Mouse (Mus musculus): ENCODE measurements around the gene Hist1h2ad. TPM values are rescaled to one million over a fixed set of nuclear protein-coding genes. Genes with fewer than 3 reads are reported as not detected.
A peak's percentile ranks its signal among the peaks of the same experiment; 100 is the strongest.
"Not testable (repeated sequence)": the region's sequence is repeated elsewhere in the genome, so short reads cannot be mapped to it uniquely, and the experiment has no call there.

Hist1h2ad gene
- polyA plus RNA-seq, 1 experiment from 2014 or later: 0.90 TPM

- H3K4me3 ChIP-seq (ENCODE audit: low read depth, low read length): peak overlapping the region; percentile 42
- no peak for ATAC-seq (ENCODE audit: insufficient read depth, low FRiP score, low TSS enrichment)
- H3K4me1 ChIP-seq (ENCODE audit: control insufficient read depth, insufficient read depth, low read length): peaks cover 16% of the 10 kb centered on the region
- peak overlapping the region; percentile 92 for H3K27ac ChIP-seq (ENCODE audit: low read depth, low read length)
- peak overlapping the region; percentile 73 for H3K4me2 ChIP-seq (ENCODE audit: low read depth)
- WGBS: 25% methylated on average over 9 of the region's 9 CpGs
- peak overlapping the region; percentile 78 for H3K9ac ChIP-seq (ENCODE audit: low read length)
- peak; percentile 37 for DNase-seq (ENCODE audit: low spot score)
- H3K27me3 ChIP-seq (ENCODE audit: control insufficient read depth, insufficient read depth, low read length): no peaks in the 10 kb centered on the region
- no peaks in the 10 kb centered on the region for H3K9me3 ChIP-seq (ENCODE audit: control insufficient read depth, low read length)
- no peaks in the 10 kb centered on the region for H3K36me3 ChIP-seq (ENCODE audit: control insufficient read depth, insufficient read depth, low read length)
Measured at GRCm38 (mm10) chr13:23532262-23533075, 41.7 kb upstream of the Hist1h2ad start.

- WGBS: under 1% methylated on average over 17 of the region's 53 CpGs
- not testable (repeated sequence) for H3K36me3 ChIP-seq (ENCODE audit: control insufficient read depth, insufficient read depth, low read length); H3K9me3 ChIP-seq (ENCODE audit: control insufficient read depth, low read length); H3K27me3 ChIP-seq (ENCODE audit: control insufficient read depth, insufficient read depth, low read length)
- Histone ChIP-seq H3K4me3 (ENCODE audit: low read depth, low read length) (peak within 1 kb of the TSS; percentile 42), H3K4me2 (ENCODE audit: low read depth) (peak within 1 kb of the TSS; percentile 73), H3K9ac (ENCODE audit: low read length) (peak within 1 kb of the TSS; percentile 78), H3K27ac (ENCODE audit: low read depth, low read length) (peak within 1 kb of the TSS; percentile 92), H3K4me1 (ENCODE audit: control insufficient read depth, insufficient read depth, low read length) (peaks cover 16% of the 10 kb centered on the region)
- peak; percentile 33 for ATAC-seq (ENCODE audit: insufficient read depth, low FRiP score, low TSS enrichment)
- DNase-seq (ENCODE audit: low spot score): peak; percentile 82
Measured at GRCm38 (mm10) chr13:23533560-23534367, 40.4 kb upstream of the Hist1h2ad start, which contains the start of gene Hist1h2af. Hist1h2af (plus strand) TSS chr13:23533906.

DNA sequence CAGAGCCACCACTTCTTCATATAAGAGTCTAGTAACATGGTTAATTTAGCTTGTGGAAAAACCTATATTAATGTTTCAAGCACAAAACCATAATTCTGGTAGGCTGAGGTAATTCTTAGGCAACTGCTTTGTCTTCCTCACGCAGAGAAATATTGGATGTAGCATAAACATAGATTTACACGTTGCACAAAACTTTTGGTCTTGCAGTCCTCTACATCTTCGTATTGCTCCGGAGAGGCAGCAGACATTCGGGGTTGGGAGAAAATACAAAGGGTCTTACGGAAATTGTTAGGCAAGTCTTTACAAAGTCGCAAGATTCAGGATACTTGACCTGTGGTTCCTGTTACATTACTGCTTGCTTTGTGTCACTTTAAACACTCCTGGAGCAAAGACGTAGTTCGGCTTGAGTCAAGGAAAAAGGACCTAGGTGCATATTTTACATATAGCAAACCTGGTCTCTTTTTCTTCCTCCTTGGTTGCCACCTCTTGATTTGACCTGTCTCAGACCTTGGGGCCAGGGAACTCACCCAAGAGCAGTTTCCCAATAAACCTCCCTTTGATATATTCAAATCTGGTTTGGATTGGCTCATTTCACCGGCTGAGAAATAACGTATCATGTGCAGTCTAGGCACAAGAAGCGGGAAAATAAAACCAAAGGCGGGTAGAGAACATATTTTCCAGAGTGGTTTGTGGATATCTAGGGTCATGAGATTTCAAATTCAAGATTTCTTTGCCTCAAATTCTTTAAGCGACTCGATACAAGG, 39.6 kb upstream of the Hist1h2ad start:
- Histone ChIP-seq H3K27ac (ENCODE audit: low read depth, low read length) (peak overlapping the region; percentile 92), H3K4me2 (ENCODE audit: low read depth) (peak overlapping the region; percentile 73), H3K9me3 (ENCODE audit: control insufficient read depth, low read length) (no peaks in the 10 kb centered on the region), H3K4me1 (ENCODE audit: control insufficient read depth, insufficient read depth, low read length) (peaks cover 13% of the 10 kb centered on the region; the same call in 1 of the 2 replicates), H3K36me3 (ENCODE audit: control insufficient read depth, insufficient read depth, low read length) (no peaks in the 10 kb centered on the region), H3K4me3 (ENCODE audit: low read depth, low read length) (peak overlapping the region; percentile 42), H3K27me3 (ENCODE audit: control insufficient read depth, insufficient read depth, low read length) (no peaks in the 10 kb centered on the region), H3K9ac (ENCODE audit: low read length) (peak overlapping the region; percentile 78)
- no peak for DNase-seq (ENCODE audit: low spot score)
- WGBS: 1% methylated on average over 15 of the region's 15 CpGs
- ATAC-seq (ENCODE audit: insufficient read depth, low FRiP score, low TSS enrichment): peak; percentile 1; the same call in 1 of the 2 replicates

- peak within 1 kb of the TSS; percentile 78 for H3K9ac ChIP-seq (ENCODE audit: low read length)
- not testable (repeated sequence) for H3K36me3 ChIP-seq (ENCODE audit: control insufficient read depth, insufficient read depth, low read length); H3K9me3 ChIP-seq (ENCODE audit: control insufficient read depth, low read length); H3K27me3 ChIP-seq (ENCODE audit: control insufficient read depth, insufficient read depth, low read length)
- ATAC-seq (ENCODE audit: insufficient read depth, low FRiP score, low TSS enrichment): peak; percentile 90
- H3K27ac ChIP-seq (ENCODE audit: low read depth, low read length): peak within 1 kb of the TSS; percentile 92
- peak within 1 kb of the TSS; percentile 42 for H3K4me3 ChIP-seq (ENCODE audit: low read depth, low read length)
- WGBS: under 1% methylated on average over 46 of the region's 62 CpGs
- H3K4me1 ChIP-seq (ENCODE audit: control insufficient read depth, insufficient read depth, low read length): peaks cover 13% of the 10 kb centered on the region; the same call in 1 of the 2 replicates
- peak; percentile 90 for DNase-seq (ENCODE audit: low spot score)
- peak within 1 kb of the TSS; percentile 73 for H3K4me2 ChIP-seq (ENCODE audit: low read depth)
Measured at GRCm38 (mm10) chr13:23535137-23536075, 38.8 kb upstream of the Hist1h2ad start, which contains the start of gene Hist1h3g. Hist1h3g (plus strand) TSS chr13:23535422.

DNA sequence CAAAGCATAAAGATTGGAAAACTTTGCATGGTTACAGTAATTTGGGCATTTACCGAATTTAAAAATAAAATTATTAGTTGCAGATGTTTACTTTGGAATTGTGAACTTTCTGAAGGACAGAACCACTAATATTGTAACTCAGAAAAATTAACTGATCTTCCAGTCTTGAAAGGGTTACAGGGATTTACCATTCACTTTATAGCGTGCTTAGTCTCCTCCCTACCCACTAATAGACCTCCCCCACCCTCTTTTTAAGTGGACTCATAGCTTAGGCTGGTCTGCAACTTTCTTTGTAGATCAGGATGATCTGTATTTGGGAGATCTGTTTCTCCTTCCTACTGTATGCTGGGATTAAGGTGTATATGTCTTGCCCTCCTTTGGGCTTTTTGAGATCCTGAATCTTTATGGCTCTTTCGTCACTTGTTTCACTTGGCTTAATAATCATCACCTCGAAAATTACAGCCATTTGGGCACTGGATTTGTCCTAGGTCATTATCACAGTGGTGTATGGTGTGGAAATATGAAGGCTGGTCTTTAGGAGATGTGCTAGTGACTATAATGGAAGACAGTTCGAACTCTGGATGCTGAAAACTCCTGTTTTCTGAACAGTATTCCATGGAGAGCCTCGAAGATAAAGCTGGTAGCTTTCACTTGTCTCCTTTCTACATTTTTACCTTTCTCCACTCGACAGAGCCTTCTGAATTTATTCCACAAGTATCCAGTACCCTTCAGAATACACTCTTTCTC, 37.9 kb upstream of the Hist1h2ad start:
- Histone ChIP-seq H3K4me1 (ENCODE audit: control insufficient read depth, insufficient read depth, low read length) (peaks cover 13% of the 10 kb centered on the region; the same call in 1 of the 2 replicates), H3K9ac (ENCODE audit: low read length) (peak overlapping the region; percentile 67), H3K4me3 (ENCODE audit: low read depth, low read length) (peak overlapping the region; percentile 42), H3K4me2 (ENCODE audit: low read depth) (peak overlapping the region; percentile 73), H3K36me3 (ENCODE audit: control insufficient read depth, insufficient read depth, low read length) (no peaks in the 10 kb centered on the region), H3K9me3 (ENCODE audit: control insufficient read depth, low read length) (no peaks in the 10 kb centered on the region), H3K27me3 (ENCODE audit: control insufficient read depth, insufficient read depth, low read length) (no peaks in the 10 kb centered on the region), H3K27ac (ENCODE audit: low read depth, low read length) (peak overlapping the region; percentile 67)
- WGBS: 21% methylated on average over 7 of the region's 7 CpGs
- no peak for DNase-seq (ENCODE audit: low spot score)
- ATAC-seq (ENCODE audit: insufficient read depth, low FRiP score, low TSS enrichment): no peak

DNA sequence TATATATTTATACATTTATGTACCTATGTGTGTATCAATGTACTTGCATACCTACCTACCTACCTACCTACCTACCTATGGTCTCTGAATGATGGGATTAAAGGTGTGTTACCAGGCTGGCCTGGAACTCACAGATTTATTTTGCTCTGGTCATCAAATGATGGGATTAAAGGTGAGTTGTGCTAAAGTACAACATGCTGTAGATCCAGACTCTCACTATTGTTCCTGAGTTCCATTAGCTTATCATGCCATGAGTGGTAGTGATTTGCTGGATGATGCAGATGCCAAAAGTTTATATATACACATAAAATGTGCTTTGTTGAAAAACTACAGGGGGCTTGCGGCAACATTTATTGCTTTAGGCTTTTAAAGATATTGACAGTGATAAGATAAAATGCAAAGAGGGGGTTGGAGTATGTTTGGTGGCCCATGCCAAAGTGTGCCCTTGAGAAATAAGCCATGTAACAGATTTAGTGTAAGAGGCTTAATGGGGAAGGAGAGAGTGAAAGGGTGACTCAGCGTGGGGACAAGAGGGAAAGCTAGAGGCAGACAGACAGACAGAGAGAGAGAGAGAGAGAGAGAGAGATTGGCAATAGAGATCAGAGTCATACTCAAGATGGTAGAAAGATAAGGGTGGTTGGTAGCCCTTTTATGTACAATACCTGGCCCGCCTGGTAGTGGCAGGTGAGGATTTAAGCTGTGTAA, 37.0 kb upstream of the Hist1h2ad start:
- Histone ChIP-seq H3K27ac (ENCODE audit: low read depth, low read length) (no peak overlapping the region), H3K9me3 (ENCODE audit: control insufficient read depth, low read length) (no peaks in the 10 kb centered on the region), H3K36me3 (ENCODE audit: control insufficient read depth, insufficient read depth, low read length) (no peaks in the 10 kb centered on the region), H3K4me3 (ENCODE audit: low read depth, low read length) (no peak overlapping the region; the same call in 1 of the 2 replicates), H3K27me3 (ENCODE audit: control insufficient read depth, insufficient read depth, low read length) (no peaks in the 10 kb centered on the region), H3K4me2 (ENCODE audit: low read depth) (peak overlapping the region; percentile 73), H3K9ac (ENCODE audit: low read length) (no peak overlapping the region), H3K4me1 (ENCODE audit: control insufficient read depth, insufficient read depth, low read length) (peaks cover 13% of the 10 kb centered on the region; the same call in 1 of the 2 replicates)
- ATAC-seq (ENCODE audit: insufficient read depth, low FRiP score, low TSS enrichment): no peak
- no peak for DNase-seq (ENCODE audit: low spot score)
- 86% methylated on average over 3 of the region's 3 CpGs for WGBS

- 76% methylated on average over 5 of the region's 5 CpGs for WGBS
- Histone ChIP-seq H3K36me3 (ENCODE audit: control insufficient read depth, insufficient read depth, low read length) (no peaks in the 10 kb centered on the region), H3K4me2 (ENCODE audit: low read depth) (no peak overlapping the region), H3K4me1 (ENCODE audit: control insufficient read depth, insufficient read depth, low read length) (peaks cover 9% of the 10 kb centered on the region; the same call in 1 of the 2 replicates), H3K9ac (ENCODE audit: low read length) (no peak overlapping the region), H3K27me3 (ENCODE audit: control insufficient read depth, insufficient read depth, low read length) (no peaks in the 10 kb centered on the region), H3K4me3 (ENCODE audit: low read depth, low read length) (no peak overlapping the region), H3K9me3 (ENCODE audit: control insufficient read depth, low read length) (no peaks in the 10 kb centered on the region), H3K27ac (ENCODE audit: low read depth, low read length) (no peak overlapping the region)
- ATAC-seq (ENCODE audit: insufficient read depth, low FRiP score, low TSS enrichment): no peak
- DNase-seq (ENCODE audit: low spot score): peak; percentile 5
Measured at GRCm38 (mm10) chr13:23538249-23538648, 35.9 kb upstream of the Hist1h2ad start.

Measured in neural tube, embryonic 11.5 days (tissue).